Mouse (Mus musculus): ENCODE results near the gene Gm340.

GRCm38 (mm10) chr19:41557491-41557890, 24.7 kb upstream of the Gm340 start:
- TF ChIP-seq CTCF (IDR thresholded peaks at IDR 0.05; ENCODE audit: low read depth) (no peak), EP300 (optimal IDR thresholded peaks at IDR 0.05) (no peak)

Measured in stomach, postnatal 0 days (tissue).